Mouse (Mus musculus) heart, embryonic 12.5 days (tissue): ENCODE measurements around the gene Cbln3. TPM values are rescaled to one million over a fixed set of nuclear protein-coding genes. Genes with fewer than 3 reads are reported as not detected.
A peak's percentile ranks its signal among the peaks of the same experiment; 100 is the strongest.

Experiments
- ATAC-seq: fragments of 200-750 bp; cut with Nextera tagmentation; 2 replicates; pipeline ENCODE4 v1.8.0; 2017; ENCODE audit warnings: moderate TSS enrichment, moderate library complexity; ENCODE audit not compliant: insufficient number of reproducible peaks, low FRiP score
- H3K27ac ChIP-seq: fragments of 300-500 bp; sonication (generic); 2 replicates; pipeline ENCODE4 v1.5.1; 2016; ENCODE audit warnings: mild to moderate bottlenecking, moderate library complexity; ENCODE audit not compliant: poor library complexity, severe bottlenecking
- H3K27me3 ChIP-seq: fragments of 300-500 bp; sonication (generic); replicated peaks from 2 replicates; pipeline ENCODE4 v1.6.1; 2016; ENCODE audit warnings: mild to moderate bottlenecking, moderate library complexity
- H3K36me3 ChIP-seq: fragments of 300-500 bp; sonication (generic); 2 replicates; pipeline ENCODE4 v1.6.1; 2016; ENCODE audit warnings: mild to moderate bottlenecking, moderate library complexity
- H3K4me1 ChIP-seq: fragments of 300-500 bp; sonication (generic); replicated peaks from 2 replicates; pipeline ENCODE4 v1.6.1; 2016; ENCODE audit warnings: mild to moderate bottlenecking
- H3K4me2 ChIP-seq: fragments of 300-500 bp; sonication (generic); 2 replicates; pipeline ENCODE4 v1.6.1; 2016; ENCODE audit warnings: mild to moderate bottlenecking, moderate library complexity
- H3K4me3 ChIP-seq: fragments of 300-500 bp; sonication (generic); 2 replicates; pipeline ENCODE4 v1.5.1; 2016; ENCODE audit warnings: mild to moderate bottlenecking
- H3K9ac ChIP-seq: fragments of 300-500 bp; sonication (generic); 2 replicates; pipeline ENCODE4 v1.6.1; 2016; ENCODE audit warnings: mild to moderate bottlenecking, moderate library complexity
- H3K9me3 ChIP-seq: fragments of 300-500 bp; sonication (generic); replicated peaks from 2 replicates; pipeline ENCODE4 v1.6.1; 2016; ENCODE audit warnings: mild to moderate bottlenecking, moderate library complexity
- WGBS: fragments of 180-500 bp; shearing (Covaris S2); methylation state at CpG from one replicate; pipeline ENCODE4 v1.1.7; 2016; 5-methylcytosine and 5-hydroxymethylcytosine counted together
- polyA plus RNA-seq: library from polyadenylated mRNA; unstranded; fragments of >200 nt; fragmentation: Nextera tagmentation; extraction: Ambion mirVana; gene quantifications from 2 replicates; pipeline ENCODE4 v1.2.1, GENCODE M21; 2016

Gene Cbln3
- polyA plus RNA-seq, 1 experiment from 2014 or later, result 0.57 TPM

DNA sequence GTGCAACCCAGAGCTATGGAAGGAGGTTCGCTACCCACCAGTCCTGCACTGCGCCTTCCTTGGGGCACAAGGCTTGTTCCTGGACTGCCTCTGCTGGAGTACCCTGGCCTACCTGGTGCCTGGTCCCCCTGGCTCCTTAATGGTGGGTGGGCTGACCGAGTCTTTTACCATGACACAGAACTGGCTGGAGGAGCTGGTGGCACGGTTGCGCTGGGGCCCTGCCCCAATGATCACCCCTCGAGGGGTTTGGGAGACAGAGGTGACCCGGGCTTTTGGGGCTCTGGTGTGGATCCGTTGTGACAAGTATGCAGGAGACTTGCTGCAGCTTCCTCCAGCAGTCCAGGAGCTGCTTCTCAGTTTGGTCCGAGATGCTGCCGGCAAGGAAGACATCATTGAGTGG is 21.2 kb downstream of the Cbln3 start:
- ATAC-seq, result no peak
- Histone ChIP-seq H3K4me1 (peaks cover 50% of the 10 kb centered on the region), H3K36me3 (peaks cover 59% of the 10 kb centered on the region), H3K9me3 (no peaks in the 10 kb centered on the region), H3K4me3 (no peak overlapping the region), H3K27ac (no peak overlapping the region), H3K27me3 (no peaks in the 10 kb centered on the region), H3K4me2 (no peak overlapping the region), H3K9ac (no peak overlapping the region)
- WGBS, result 88% methylated on average over 10 of the region's 10 CpGs

DNA sequence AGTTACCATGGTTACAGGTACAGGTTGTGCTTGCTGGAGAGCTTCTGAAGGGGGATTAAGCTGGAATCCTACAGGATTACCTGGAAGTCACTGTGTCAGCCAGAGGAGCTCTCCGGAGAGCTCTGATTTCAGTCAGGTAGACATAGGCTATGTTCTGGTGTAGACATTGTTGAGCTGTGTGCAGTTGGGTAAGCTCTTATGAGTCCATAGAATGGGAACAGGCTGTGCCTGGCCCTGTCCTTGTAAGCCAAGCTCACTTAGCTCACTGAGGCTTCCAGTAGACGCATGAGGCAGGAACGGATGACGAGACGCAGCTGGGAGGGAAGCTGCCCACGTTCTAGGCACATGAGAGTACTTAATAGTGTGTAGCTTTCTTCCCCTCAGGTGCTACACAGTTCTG is 22.0 kb downstream of the Cbln3 start:
- no peak overlapping the region for H3K4me3 ChIP-seq
- H3K9me3 ChIP-seq, result no peaks in the 10 kb centered on the region
- H3K27ac ChIP-seq, result no peak overlapping the region
- 63% methylated on average over 6 of the region's 6 CpGs for WGBS
- peaks cover 57% of the 10 kb centered on the region for H3K36me3 ChIP-seq
- H3K9ac ChIP-seq, result no peak overlapping the region
- peaks cover 58% of the 10 kb centered on the region for H3K4me1 ChIP-seq
- no peak for ATAC-seq
- no peak overlapping the region for H3K4me2 ChIP-seq
- H3K27me3 ChIP-seq, result no peaks in the 10 kb centered on the region

DNA sequence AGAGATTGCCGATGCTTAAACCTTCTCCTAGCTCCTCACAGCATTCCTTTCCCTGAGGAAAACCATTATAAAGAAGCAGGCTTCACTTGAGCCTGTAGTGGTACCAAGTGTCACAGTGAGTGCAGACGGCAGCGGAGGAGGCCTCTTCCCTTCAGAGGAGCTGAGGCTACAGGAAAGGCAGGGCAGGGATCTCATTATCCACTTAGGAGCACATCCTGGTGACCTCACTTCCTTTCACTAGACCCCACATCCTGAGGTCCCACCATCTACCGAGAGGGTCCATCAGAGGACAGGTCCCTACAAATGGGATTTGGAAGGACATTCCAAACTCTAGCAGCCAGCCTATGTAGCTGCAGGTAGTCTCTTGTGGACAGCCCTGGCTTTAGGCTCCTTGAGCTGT is 26.6 kb downstream of the Cbln3 start:
- Histone ChIP-seq H3K9ac (0 out of 2 replicates have a peak overlapping the region, but pooled peaks have one; percentile 39), H3K27ac (peak overlapping the region; percentile 37; the same call in 1 of the 2 replicates), H3K4me2 (peak overlapping the region; percentile 83), H3K9me3 (no peaks in the 10 kb centered on the region), H3K4me1 (peaks cover 72% of the 10 kb centered on the region), H3K36me3 (peaks cover 17% of the 10 kb centered on the region; the same call in 1 of the 2 replicates), H3K4me3 (peak overlapping the region; percentile 17), H3K27me3 (no peaks in the 10 kb centered on the region)
- ATAC-seq, result no peak
- WGBS, result 38% methylated on average over 4 of the region's 4 CpGs

DNA sequence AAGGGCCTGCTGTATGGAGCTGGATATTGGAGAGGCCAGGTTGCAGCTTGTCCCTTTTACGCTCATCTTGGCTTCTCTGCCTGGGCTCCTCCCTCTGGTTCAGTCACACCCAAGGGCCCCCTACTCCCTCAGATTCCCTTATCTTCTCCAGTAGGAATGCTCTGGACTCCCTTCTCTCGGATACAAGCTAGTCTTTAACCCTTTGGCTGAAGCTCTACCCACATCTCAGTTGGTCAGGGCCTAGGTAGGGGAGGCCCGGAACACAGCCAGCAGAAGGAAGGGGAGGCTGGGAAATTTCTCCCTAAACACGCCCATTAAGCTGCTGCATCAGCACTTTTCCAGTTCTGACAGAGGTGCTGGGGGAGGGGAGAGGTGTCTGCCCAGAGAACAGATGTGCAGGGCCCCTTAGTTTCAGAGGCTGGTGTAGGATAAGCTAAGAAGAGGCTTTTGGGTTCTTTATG is 29.1 kb downstream of the Cbln3 start:
- under 1% methylated on average over 4 of the region's 4 CpGs for WGBS
- H3K27ac ChIP-seq, result peak overlapping the region; percentile 98

DNA sequence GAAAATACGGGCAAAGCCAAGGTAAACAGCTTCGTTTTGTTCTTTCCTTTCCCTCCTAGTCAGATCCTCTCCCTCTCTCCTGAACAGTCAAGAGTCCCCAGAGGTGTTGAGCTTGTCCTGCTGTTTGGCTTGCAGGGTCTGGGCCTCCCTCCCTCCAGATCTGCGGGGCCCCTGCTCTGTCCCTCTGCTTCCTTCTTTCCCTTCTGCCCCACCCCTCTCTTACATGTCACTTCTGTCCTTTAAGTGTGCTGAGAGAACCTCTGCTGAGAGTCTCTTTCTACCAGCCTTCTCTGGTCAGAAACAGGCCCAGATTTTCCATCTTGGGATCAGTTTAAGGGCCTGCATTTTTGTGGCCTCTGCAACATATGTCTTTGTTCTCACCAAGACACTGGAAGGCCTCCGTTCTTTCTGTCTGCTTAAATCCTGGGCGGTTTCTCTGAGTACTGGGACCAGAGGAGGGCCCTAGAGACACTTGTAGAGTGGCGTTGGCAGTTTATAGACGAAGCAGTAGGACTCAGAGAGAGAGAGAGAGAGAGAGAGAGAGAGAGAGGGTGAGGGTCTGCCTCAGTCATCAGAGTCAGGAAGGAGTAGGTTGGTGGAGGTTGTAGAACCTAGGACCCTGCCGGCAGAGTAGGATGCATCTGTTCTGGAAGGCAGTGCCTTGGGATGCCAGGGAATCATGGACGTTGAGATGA is 29.6 kb downstream of the Cbln3 start:
- no peak for ATAC-seq
- under 1% methylated on average over 9 of the region's 9 CpGs for WGBS
- peak overlapping the region; percentile 83 for H3K9ac ChIP-seq
- H3K4me3 ChIP-seq, result peak overlapping the region; percentile 64
- peaks cover 64% of the 10 kb centered on the region for H3K4me1 ChIP-seq
- H3K27me3 ChIP-seq, result no peaks in the 10 kb centered on the region
- H3K27ac ChIP-seq, result peak overlapping the region; percentile 98
- no peaks in the 10 kb centered on the region for H3K9me3 ChIP-seq
- peak overlapping the region; percentile 83 for H3K4me2 ChIP-seq
- peaks cover 15% of the 10 kb centered on the region; the same call in 1 of the 2 replicates for H3K36me3 ChIP-seq

More for the DNA sequence above, 29.1 kb downstream of the Cbln3 start:
- H3K36me3 ChIP-seq, result peaks cover 17% of the 10 kb centered on the region; the same call in 1 of the 2 replicates
- no peaks in the 10 kb centered on the region for H3K27me3 ChIP-seq
- H3K4me2 ChIP-seq, result peak overlapping the region; percentile 83
- peak; percentile 19; the same call in 1 of the 2 replicates for ATAC-seq
- no peaks in the 10 kb centered on the region for H3K9me3 ChIP-seq
- peaks cover 65% of the 10 kb centered on the region for H3K4me1 ChIP-seq
- peak overlapping the region; percentile 83 for H3K9ac ChIP-seq
- H3K4me3 ChIP-seq, result peak overlapping the region; percentile 64

DNA sequence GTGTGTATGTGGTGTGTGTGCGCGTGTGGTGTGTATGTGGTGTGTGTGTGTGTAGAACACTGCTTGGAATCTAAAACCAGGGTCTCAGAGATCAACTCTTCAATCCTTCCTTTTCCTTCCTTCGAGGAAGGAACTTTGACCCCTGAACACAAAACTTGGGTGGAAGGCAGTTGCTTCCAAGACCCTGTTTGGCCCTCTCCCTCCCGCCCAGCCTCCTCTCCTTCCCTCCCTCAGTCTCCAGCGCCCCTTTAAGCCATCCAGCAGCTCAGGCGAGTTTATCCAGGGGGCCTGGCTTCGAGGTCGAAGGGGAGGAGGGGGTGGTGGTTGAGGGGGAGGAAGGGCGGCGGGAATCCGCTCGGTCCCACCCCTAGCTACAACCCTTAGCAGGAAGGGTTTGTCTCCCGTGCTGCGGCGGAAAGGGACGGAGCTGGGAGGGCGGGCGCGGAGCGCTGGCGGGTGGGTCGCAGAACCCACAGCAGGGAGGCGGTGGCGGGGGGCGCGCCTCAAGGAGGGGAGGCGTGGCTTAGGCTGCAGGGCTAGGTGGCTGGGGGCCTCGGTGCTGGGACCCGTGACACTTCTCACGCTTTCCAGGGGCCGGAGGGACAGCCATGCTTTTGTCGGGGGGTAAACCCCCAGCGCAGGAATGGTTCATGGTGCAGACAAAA is 30.4 kb downstream of the Cbln3 start, which contains the start of gene Nynrin:
Gene Nynrin (plus strand): TSS at position 390 of the 665 bp plus-strand sequence.
- H3K4me1 ChIP-seq, result peaks cover 56% of the 10 kb centered on the region
- H3K27me3 ChIP-seq, result no peaks in the 10 kb centered on the region
- WGBS, result 1% methylated on average over 33 of the region's 33 CpGs
- peak within 1 kb of the TSS; percentile 83 for H3K9ac ChIP-seq
- H3K9me3 ChIP-seq, result no peaks in the 10 kb centered on the region
- H3K4me2 ChIP-seq, result peak within 1 kb of the TSS; percentile 83
- peaks cover 10% of the 10 kb centered on the region; the same call in 1 of the 2 replicates for H3K36me3 ChIP-seq
- peak within 1 kb of the TSS; percentile 64 for H3K4me3 ChIP-seq
- ATAC-seq, result peak; percentile 89
- peak within 1 kb of the TSS; percentile 98 for H3K27ac ChIP-seq

DNA sequence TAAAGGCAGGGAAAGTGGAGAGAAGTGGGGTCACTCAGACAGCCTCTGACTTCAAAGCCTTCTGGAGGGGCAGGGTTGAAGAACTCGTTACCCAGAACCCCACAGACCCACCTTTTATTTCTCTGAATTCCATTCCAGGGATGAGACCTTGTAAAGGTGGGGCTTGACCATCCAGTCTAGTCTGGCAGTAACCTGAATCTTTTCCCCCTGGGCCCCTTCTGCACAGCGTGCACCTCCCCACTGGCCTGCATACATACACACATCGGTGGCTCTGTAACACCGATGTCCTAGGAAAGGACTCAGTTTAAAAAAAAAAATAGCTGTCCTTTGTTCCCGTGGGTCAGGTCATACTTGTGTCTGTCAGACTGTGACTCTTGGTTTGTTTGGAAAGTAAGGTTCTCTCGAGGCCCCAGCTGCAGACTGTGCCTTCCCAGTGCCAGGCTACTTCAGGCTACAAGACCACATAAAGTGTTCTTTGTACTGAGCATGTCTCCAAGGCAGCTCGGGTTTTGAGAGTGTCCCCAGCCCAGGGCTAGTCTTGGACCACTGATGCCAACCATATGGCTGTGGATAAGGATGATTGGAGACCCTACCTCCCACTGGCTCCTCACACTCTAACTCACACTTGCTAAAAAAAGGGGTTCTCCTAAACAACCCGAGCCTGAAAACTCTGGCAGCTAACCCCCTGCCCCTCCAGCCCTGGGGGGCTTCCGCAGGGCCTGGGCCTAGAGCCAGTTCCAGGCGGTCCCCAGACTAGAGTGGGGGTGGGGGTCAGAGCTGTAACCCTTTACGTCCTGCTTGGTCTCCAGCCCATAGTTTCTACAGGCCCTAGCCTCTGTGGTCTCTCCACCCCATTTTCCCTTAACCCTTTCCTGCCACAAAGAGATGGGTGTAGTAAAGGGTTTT is 31.3 kb downstream of the Cbln3 start:
- Histone ChIP-seq H3K4me2 (peak overlapping the region; percentile 83), H3K9me3 (no peaks in the 10 kb centered on the region), H3K27ac (peak overlapping the region; percentile 98), H3K4me3 (peak overlapping the region; percentile 64), H3K9ac (peak overlapping the region; percentile 83), H3K4me1 (peaks cover 49% of the 10 kb centered on the region), H3K27me3 (no peaks in the 10 kb centered on the region), H3K36me3 (peaks cover 7% of the 10 kb centered on the region; the same call in 1 of the 2 replicates)
- WGBS, result 8% methylated on average over 11 of the region's 11 CpGs
- peak; percentile 73 for ATAC-seq

DNA sequence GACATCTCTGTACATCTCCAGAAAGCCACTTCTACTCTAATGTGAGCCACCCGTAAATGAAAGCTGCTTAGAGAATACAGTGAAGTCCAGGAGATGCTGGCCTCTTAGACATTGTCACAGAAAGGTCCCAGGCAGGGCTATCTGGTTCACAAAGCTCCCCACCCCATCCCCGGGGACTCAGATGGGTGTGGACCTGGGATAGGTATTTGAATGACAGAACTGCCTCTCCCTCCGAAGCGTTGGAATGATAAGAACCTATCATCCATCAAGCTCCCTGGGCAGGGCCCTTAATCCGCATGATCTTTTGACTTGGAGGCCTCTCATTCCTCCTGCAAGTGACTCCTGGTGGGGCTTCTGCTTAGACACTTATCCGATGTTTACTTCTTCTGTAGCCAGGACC is 33.3 kb downstream of the Cbln3 start:
- H3K4me2 ChIP-seq, result no peak overlapping the region
- ATAC-seq, result no peak
- no peak overlapping the region for H3K4me3 ChIP-seq
- H3K9me3 ChIP-seq, result no peaks in the 10 kb centered on the region
- H3K27ac ChIP-seq, result no peak overlapping the region
- no peaks in the 10 kb centered on the region for H3K27me3 ChIP-seq
- H3K4me1 ChIP-seq, result peaks cover 39% of the 10 kb centered on the region
- WGBS, result 36% methylated on average over 6 of the region's 6 CpGs
- no peak overlapping the region for H3K9ac ChIP-seq
- no peaks in the 10 kb centered on the region for H3K36me3 ChIP-seq

DNA sequence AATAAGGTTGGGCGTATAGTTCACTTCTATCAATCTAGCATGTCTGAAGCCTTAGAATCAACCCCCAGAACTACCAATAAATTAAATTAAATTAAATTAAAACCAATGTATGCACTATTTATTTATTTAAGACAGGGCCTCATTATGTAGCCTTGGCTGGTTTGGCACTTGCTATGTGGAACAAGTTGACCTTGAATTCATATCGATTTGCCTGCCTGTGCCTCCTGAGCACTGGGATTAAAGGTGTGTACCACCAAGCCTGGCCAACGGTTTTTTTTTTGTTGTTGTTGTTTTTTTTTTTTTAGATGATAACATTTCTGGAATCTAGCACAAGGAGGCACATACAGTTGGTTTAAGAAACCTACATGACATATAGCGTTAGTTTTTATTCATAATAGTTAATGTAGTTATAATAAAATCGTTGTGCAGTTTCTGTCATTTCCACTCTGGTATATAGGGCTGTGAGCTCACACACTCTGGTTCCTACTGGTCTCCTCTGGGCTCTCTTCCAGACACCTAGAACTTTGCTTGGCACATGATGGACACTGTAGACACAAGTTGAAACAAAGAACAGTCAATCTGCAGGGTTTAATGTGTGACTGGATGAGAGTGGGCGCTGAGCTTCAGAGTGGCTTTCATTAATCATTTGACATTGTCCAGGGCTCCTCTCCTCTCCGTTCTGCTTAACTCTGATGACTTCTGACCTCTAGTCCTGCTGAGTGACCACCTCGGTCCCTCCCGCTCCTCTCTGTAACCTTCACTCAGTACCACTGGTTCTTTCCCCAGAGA is 38.5 kb downstream of the Cbln3 start:
- ATAC-seq, result no peak
- H3K4me1 ChIP-seq, result peaks cover 16% of the 10 kb centered on the region
- WGBS, result 60% methylated on average over 9 of the region's 9 CpGs
- H3K9ac ChIP-seq, result no peak overlapping the region
- no peaks in the 10 kb centered on the region for H3K27me3 ChIP-seq
- no peak overlapping the region for H3K4me2 ChIP-seq
- H3K36me3 ChIP-seq, result no peaks in the 10 kb centered on the region
- no peak overlapping the region for H3K27ac ChIP-seq
- no peaks in the 10 kb centered on the region for H3K9me3 ChIP-seq
- no peak overlapping the region for H3K4me3 ChIP-seq

DNA sequence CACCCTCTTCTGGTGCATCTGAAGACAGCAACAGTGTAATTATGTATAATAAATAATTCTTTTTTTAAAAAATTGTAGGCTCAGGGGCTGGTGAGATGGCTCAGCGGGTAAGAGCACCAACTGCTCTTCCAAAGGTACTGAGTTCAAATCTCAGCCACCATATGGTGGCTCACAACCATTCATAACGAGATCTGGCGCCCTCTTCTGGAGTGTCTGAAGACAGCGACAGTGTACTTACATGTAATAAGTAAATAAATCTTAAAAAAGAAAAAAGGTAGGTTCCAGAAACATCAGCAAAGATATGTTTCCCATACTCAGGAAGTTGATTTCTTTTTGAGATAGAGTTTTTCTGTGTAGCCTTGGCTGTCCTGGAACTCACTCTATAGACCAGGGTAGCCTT is 41.4 kb downstream of the Cbln3 start:
- Histone ChIP-seq H3K27ac (no peak overlapping the region), H3K4me2 (no peak overlapping the region), H3K36me3 (no peaks in the 10 kb centered on the region), H3K27me3 (no peaks in the 10 kb centered on the region), H3K4me1 (peaks cover 12% of the 10 kb centered on the region), H3K9me3 (no peaks in the 10 kb centered on the region), H3K4me3 (no peak overlapping the region), H3K9ac (no peak overlapping the region)
- WGBS, result 76% methylated on average over 4 of the region's 4 CpGs
- ATAC-seq, result no peak
